Mouse (Mus musculus): Measurements from ENCODE around the gene Snx6. TPM values are rescaled to one million over a fixed set of nuclear protein-coding genes. Genes with fewer than 3 reads are reported as not detected.

Snx6 gene
- total and polyA plus RNA-seq, 3 experiments: 33.7 to 42.4 TPM; not detected in 1

GRCm38 (mm10) chr12:54835608-54836570 is 40.4 kb upstream of the Snx6 start:
- Histone ChIP-seq H3K27me3 (ENCODE audit: control insufficient read depth in 1 of 2, insufficient read depth in 2 of 2, low read length in 2 of 2) (no peaks in the 10 kb centered on the region), H3K9me3 (replicated peaks; ENCODE audit: insufficient read depth, low read length) (no peaks in the 10 kb centered on the region), H3K9ac (ENCODE audit: control insufficient read depth, low read depth, low read length, poor library complexity, severe bottlenecking) (peak overlapping the region; percentile 49; the same call in 1 of the 2 replicates), H3K4me1 (ENCODE audit: control insufficient read depth in 1 of 2, insufficient read depth in 2 of 2, low read length in 2 of 2) (peaks cover 4 to 23% of the 10 kb centered on the region in 2 experiments), H3K27ac (ENCODE audit: control insufficient read depth, low read depth, low read length) (peak overlapping the region; percentile 80), H3K4me3 (ENCODE audit: control insufficient read depth in 1 of 2, insufficient read depth in 1 of 2, low read depth in 2 of 2, low read length in 2 of 2) (peak overlapping the region; percentile 36 to 41), H3K79me2 (ENCODE audit: control insufficient read depth, insufficient read depth, low read length, poor library complexity) (no peaks in the 10 kb centered on the region), H3K36me3 (ENCODE audit: control insufficient read depth in 1 of 2, insufficient read depth in 2 of 2, low read length in 2 of 2) (peaks cover 0 to 10% of the 10 kb centered on the region in 2 experiments; a peak in 2 of 4 replicates)
- no peak for DNase-seq (ENCODE audit: low read depth, low spot score)
- TF ChIP-seq TAL1 (IDR thresholded peaks at IDR 0.05; ENCODE audit: low read length): no peak
- TF ChIP-seq RAD21 (IDR thresholded peaks at IDR 0.05; ENCODE audit: low read depth, low read length): no peak
- no peak for TF ChIP-seq NRF1 (IDR thresholded peaks at IDR 0.05; ENCODE audit: insufficient read depth, low read depth, low read length, poor library complexity, severe bottlenecking)
- peak; percentile 38; the same call in 1 of the 2 replicates for TF ChIP-seq MAX (IDR thresholded peaks at IDR 0.05; ENCODE audit: low read length)
- 0 out of 2 replicates have a peak, but pooled peaks have one; percentile 56 for TF ChIP-seq MXI1 (IDR thresholded peaks at IDR 0.05; ENCODE audit: low read depth, low read length)
- TF ChIP-seq SIN3A (IDR thresholded peaks at IDR 0.05; ENCODE audit: low read length): 0 out of 2 replicates have a peak, but pooled peaks have one; percentile 26
- 0 out of 2 replicates have a peak, but pooled peaks have one; percentile 2 for TF ChIP-seq ETS1 (IDR thresholded peaks at IDR 0.05; ENCODE audit: low read depth, low read length)
- TF ChIP-seq KAT2A (conservative IDR thresholded peaks at IDR 0.05; ENCODE audit: low read depth, low read length): no peak
- TF ChIP-seq ZNF384 (IDR thresholded peaks at IDR 0.05; ENCODE audit: low read depth, low read length): peak; percentile 76

- TF ChIP-seq MEF2A (IDR thresholded peaks at IDR 0.05; ENCODE audit: extremely low read depth, insufficient replicate concordance, low read depth, low read length, poor library complexity, severe bottlenecking) (no peak), NELFE (IDR thresholded peaks at IDR 0.05; ENCODE audit: low read depth, low read length) (no peak; the same call in none of the 2 replicates), ZC3H11A (IDR thresholded peaks at IDR 0.05; ENCODE audit: low read depth, low read length) (no peak), CHD1 (IDR thresholded peaks at IDR 0.05; ENCODE audit: low read depth, low read length) (no peak), SIN3A (IDR thresholded peaks at IDR 0.05; ENCODE audit: low read length) (peak; percentile 63), E2F4 (IDR thresholded peaks at IDR 0.05; ENCODE audit: borderline replicate concordance, low read depth, low read length) (no peak), NRF1 (IDR thresholded peaks at IDR 0.05; ENCODE audit: insufficient read depth, low read depth, low read length, poor library complexity, severe bottlenecking) (no peak), MAZ (IDR thresholded peaks at IDR 0.05; ENCODE audit: low read depth, low read length) (peak; percentile 46; the same call in 1 of the 2 replicates), ETS1 (IDR thresholded peaks at IDR 0.05; ENCODE audit: low read depth, low read length) (0 out of 2 replicates have a peak, but pooled peaks have one; percentile 33), MYC (IDR thresholded peaks at IDR 0.05; ENCODE audit: low read depth, low read length) (peak; percentile 32; the same call in 1 of the 2 replicates), POLR2AphosphoS2 (IDR thresholded peaks at IDR 0.05; ENCODE audit: low read length) (0 out of 2 replicates have a peak, but pooled peaks have one; percentile 54), GATA1 (IDR thresholded peaks at IDR 0.05; ENCODE audit: low read depth, low read length) (peak; percentile 41), RCOR1 (IDR thresholded peaks at IDR 0.05; ENCODE audit: low read depth, low read length) (0 out of 2 replicates have a peak, but pooled peaks have one; percentile 21), JUND (IDR thresholded peaks at IDR 0.05; ENCODE audit: low read depth, low read length) (peak; percentile 72; the same call in 1 of the 2 replicates), TCF12 (IDR thresholded peaks at IDR 0.05; ENCODE audit: low read depth, low read length) (0 out of 2 replicates have a peak, but pooled peaks have one; percentile 11), MXI1 (IDR thresholded peaks at IDR 0.05; ENCODE audit: low read depth, low read length) (peak; percentile 49; the same call in 1 of the 2 replicates), POLR2A (IDR thresholded peaks at IDR 0.05; ENCODE audit: control insufficient read depth in 1 of 2, insufficient read depth in 1 of 2, low read depth in 1 of 2, low read length in 2 of 2, poor library complexity in 1 of 2) (peak in 1 of 2 experiments; percentile 56; a peak in 2 of 4 replicates), EP300 (IDR thresholded peaks at IDR 0.05; ENCODE audit: low read depth in 1 of 2, low read length in 2 of 2) (peak in 1 of 2 experiments; percentile 26; a peak in 1 of 4 replicates)
- DNase-seq (ENCODE audit: low read depth, low spot score): peak; percentile 87
- Histone ChIP-seq H3K27me3 (ENCODE audit: control insufficient read depth in 1 of 2, insufficient read depth in 2 of 2, low read length in 2 of 2) (no peaks in the 10 kb centered on the region), H3K9ac (ENCODE audit: control insufficient read depth, low read depth, low read length, poor library complexity, severe bottlenecking) (peak overlapping the region; percentile 49), H3K36me3 (ENCODE audit: control insufficient read depth in 1 of 2, insufficient read depth in 2 of 2, low read length in 2 of 2) (peaks cover 0 to 10% of the 10 kb centered on the region in 2 experiments; a peak in 2 of 4 replicates), H3K4me1 (ENCODE audit: control insufficient read depth in 1 of 2, insufficient read depth in 2 of 2, low read length in 2 of 2) (peaks cover 4 to 16% of the 10 kb centered on the region in 2 experiments), H3K27ac (ENCODE audit: control insufficient read depth, low read depth, low read length) (peak overlapping the region; percentile 80), H3K4me3 (ENCODE audit: control insufficient read depth in 1 of 2, insufficient read depth in 1 of 2, low read depth in 2 of 2, low read length in 2 of 2) (peak overlapping the region; percentile 36 to 41), H3K9me3 (replicated peaks; ENCODE audit: insufficient read depth, low read length) (no peaks in the 10 kb centered on the region), H3K79me2 (ENCODE audit: control insufficient read depth, insufficient read depth, low read length, poor library complexity) (no peaks in the 10 kb centered on the region)
Observed at GRCm38 (mm10) chr12:54834925-54835447, 39.5 kb upstream of the Snx6 start.

Data from MEL (cell line).